Mouse (Mus musculus) liver, adult 2 months (tissue): ENCODE data around the gene Aarsd1.
"Not testable (repeated sequence)": the region's sequence is repeated elsewhere in the genome, so short reads cannot be mapped to it uniquely, and the experiment has no call there.

Experiments used
- CTCF ChIP-seq: fragments of 200-500 bp; IDR thresholded peaks from 2 replicates; pipeline ENCODE4 v1.5.1; 2011; ENCODE audit warnings: low read depth, low read length, control low read depth
- POLR2A ChIP-seq: fragments of 200-500 bp; IDR thresholded peaks from 2 replicates; pipeline ENCODE4 v1.6.1; 2011; ENCODE audit warnings: low read length, control low read depth; ENCODE audit not compliant: insufficient read depth; ENCODE audit errors: extremely low read depth

GRCm38 (mm10) chr11:101441450-101442126, 24.2 kb upstream of the Aarsd1 start:
- not testable (repeated sequence) for TF ChIP-seq POLR2A, CTCF
